Mouse (Mus musculus): ENCODE results near the gene H3f3a.

H3f3a gene

GRCm38 (mm10) chr1:180823716-180824115, 10.0 kb upstream of the H3f3a start:
- DNase-seq (ENCODE audit: inconsistent age in 2 of 2, low spot score in 1 of 2) = no peak

GRCm38 (mm10) chr1:180822276-180822675, 8.5 kb upstream of the H3f3a start:
- no peak for DNase-seq (ENCODE audit: inconsistent age in 2 of 2, low spot score in 1 of 2)

- DNase-seq (ENCODE audit: inconsistent age in 2 of 2, low spot score in 1 of 2) = no peak
Measured at GRCm38 (mm10) chr1:180821101-180821500, 7.4 kb upstream of the H3f3a start.

- no peak for DNase-seq (ENCODE audit: inconsistent age in 2 of 2, low spot score in 1 of 2)
Measured at GRCm38 (mm10) chr1:180818000-180818399, 4.3 kb upstream of the H3f3a start.

- no peak for DNase-seq (ENCODE audit: inconsistent age in 2 of 2, low spot score in 1 of 2)
Measured at GRCm38 (mm10) chr1:180815371-180816024, 1.8 kb upstream of the H3f3a start.

- peak; percentile 96 to 98 for DNase-seq (ENCODE audit: inconsistent age in 2 of 2, low spot score in 1 of 2)
Measured at GRCm38 (mm10) chr1:180813409-180813884, 296 bp downstream of the H3f3a start.

GRCm38 (mm10) chr1:180812463-180813408, 1.0 kb downstream of the H3f3a start:
- DNase-seq (ENCODE audit: inconsistent age in 2 of 2, low spot score in 1 of 2) = peak; percentile 71 to 92

- DNase-seq (ENCODE audit: inconsistent age in 2 of 2, low spot score in 1 of 2) = peak in 1 of 2 experiments; percentile 82
Measured at GRCm38 (mm10) chr1:180811596-180812462, 1.9 kb downstream of the H3f3a start.

- DNase-seq (ENCODE audit: inconsistent age in 2 of 2, low spot score in 1 of 2) = peak in 1 of 2 experiments; percentile 63
Measured at GRCm38 (mm10) chr1:180810976-180811375, 2.8 kb downstream of the H3f3a start.

- peak in 1 of 2 experiments; percentile 64 for DNase-seq (ENCODE audit: inconsistent age in 2 of 2, low spot score in 1 of 2)
Measured at GRCm38 (mm10) chr1:180808831-180809230, 4.9 kb downstream of the H3f3a start.

- DNase-seq (ENCODE audit: inconsistent age in 2 of 2, low spot score in 1 of 2) = no peak
Measured at GRCm38 (mm10) chr1:180803881-180804280, 9.9 kb downstream of the H3f3a start.

- DNase-seq (ENCODE audit: inconsistent age in 2 of 2, low spot score in 1 of 2) = peak in 1 of 2 experiments; percentile 70
Measured at GRCm38 (mm10) chr1:180801466-180801994, 12.2 kb downstream of the H3f3a start.

GRCm38 (mm10) chr1:180800814-180801213, 12.9 kb downstream of the H3f3a start:
- DNase-seq (ENCODE audit: inconsistent age in 2 of 2, low spot score in 1 of 2) = no peak

GRCm38 (mm10) chr1:180800022-180800421, 13.7 kb downstream of the H3f3a start:
- no peak for DNase-seq (ENCODE audit: inconsistent age in 2 of 2, low spot score in 1 of 2)

GRCm38 (mm10) chr1:180799253-180799652, 14.5 kb downstream of the H3f3a start:
- no peak for DNase-seq (ENCODE audit: inconsistent age in 2 of 2, low spot score in 1 of 2)

GRCm38 (mm10) chr1:180798660-180799059, 15.1 kb downstream of the H3f3a start:
- DNase-seq (ENCODE audit: inconsistent age in 2 of 2, low spot score in 1 of 2) = no peak

GRCm38 (mm10) chr1:180794170-180794569, 19.6 kb downstream of the H3f3a start:
- DNase-seq (ENCODE audit: inconsistent age in 2 of 2, low spot score in 1 of 2) = peak; percentile 39 to 70

- peak in 1 of 2 experiments; percentile 68 for DNase-seq (ENCODE audit: inconsistent age in 2 of 2, low spot score in 1 of 2)
Measured at GRCm38 (mm10) chr1:180793445-180794117, 20.2 kb downstream of the H3f3a start.

GRCm38 (mm10) chr1:180792814-180793213, 20.9 kb downstream of the H3f3a start:
- DNase-seq (ENCODE audit: inconsistent age in 2 of 2, low spot score in 1 of 2) = no peak
